Mouse (Mus musculus): ENCODE measurements around the gene Sema4d. TPM values are rescaled to one million over a fixed set of nuclear protein-coding genes. Genes with fewer than 3 reads are reported as not detected.
A peak's percentile ranks its signal among the peaks of the same experiment; 100 is the strongest.
"Not testable (repeated sequence)": the region's sequence is repeated elsewhere in the genome, so short reads cannot be mapped to it uniquely, and the experiment has no call there.

Sema4d gene
- polyA plus RNA-seq, 1 experiment from 2014 or later: 9.8 TPM

DNA sequence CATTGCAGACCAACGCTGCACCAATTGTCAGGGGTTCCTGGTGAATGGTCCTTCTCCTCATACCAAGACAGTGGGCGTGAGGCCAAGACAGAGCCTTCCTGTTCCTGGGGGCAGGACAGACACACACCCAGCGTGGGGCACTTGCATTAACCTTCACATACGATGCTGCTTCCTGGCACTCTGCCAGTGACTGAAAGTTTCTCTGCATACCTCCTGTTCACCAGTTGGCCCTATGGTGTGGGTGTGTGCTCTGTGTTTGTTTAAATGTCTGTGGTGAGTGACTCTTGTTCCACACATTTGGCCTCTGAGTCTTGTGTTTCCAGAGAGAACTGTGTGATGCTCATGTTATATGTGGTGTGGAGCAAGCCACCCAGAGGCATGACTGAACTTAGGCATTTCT, 116.9 kb downstream of the Sema4d start:
- no peaks in the 10 kb centered on the region for H3K9me3 ChIP-seq (ENCODE audit: control insufficient read depth, low read length)
- H3K4me1 ChIP-seq (replicated peaks; ENCODE audit: control insufficient read depth, insufficient read depth, low read length): no peaks in the 10 kb centered on the region
- no peak for ATAC-seq (ENCODE audit: low read depth)
- no peak overlapping the region for H3K9ac ChIP-seq (ENCODE audit: low read length)
- peaks cover 72% of the 10 kb centered on the region for H3K36me3 ChIP-seq (ENCODE audit: control insufficient read depth, insufficient read depth, low read length)
- no peak overlapping the region for H3K4me2 ChIP-seq (ENCODE audit: low read depth, low read length)
- no peak overlapping the region for H3K4me3 ChIP-seq (ENCODE audit: low read length)
- H3K27ac ChIP-seq (ENCODE audit: low read length): no peak overlapping the region
- 49% methylated on average over 4 of the region's 4 CpGs for WGBS
- no peaks in the 10 kb centered on the region for H3K27me3 ChIP-seq (ENCODE audit: control insufficient read depth, insufficient read depth, low read depth, low read length)

DNA sequence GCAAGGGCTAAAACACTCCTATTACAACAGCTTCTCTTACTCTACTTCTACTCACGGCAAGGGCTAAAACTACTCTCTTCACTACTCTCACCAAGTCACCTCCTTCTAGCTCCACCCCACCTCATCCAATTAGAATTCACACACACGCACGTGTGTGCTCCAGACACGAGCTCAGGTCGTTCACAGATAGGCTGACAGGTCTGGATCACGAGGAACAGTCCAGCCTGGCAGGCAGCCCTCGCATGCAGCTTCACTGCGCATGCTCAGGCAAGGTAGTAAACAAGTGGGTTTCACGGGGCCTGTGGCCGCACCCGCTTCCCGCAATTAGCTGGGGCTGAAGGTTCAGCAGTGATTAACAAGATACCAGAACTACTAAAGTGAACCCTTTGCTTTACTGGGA, 125.4 kb downstream of the Sema4d start:
- not testable (repeated sequence) for H3K27me3 ChIP-seq (ENCODE audit: control insufficient read depth, insufficient read depth, low read depth, low read length); H3K4me1 ChIP-seq (replicated peaks; ENCODE audit: control insufficient read depth, insufficient read depth, low read length); H3K9ac ChIP-seq (ENCODE audit: low read length); ATAC-seq (ENCODE audit: low read depth); H3K9me3 ChIP-seq (ENCODE audit: control insufficient read depth, low read length); H3K4me2 ChIP-seq (ENCODE audit: low read depth, low read length); H3K27ac ChIP-seq (ENCODE audit: low read length); H3K4me3 ChIP-seq (ENCODE audit: low read length)
- 91% methylated on average over 12 of the region's 12 CpGs for WGBS
- peaks cover 34% of the 10 kb centered on the region for H3K36me3 ChIP-seq (ENCODE audit: control insufficient read depth, insufficient read depth, low read length)

DNA sequence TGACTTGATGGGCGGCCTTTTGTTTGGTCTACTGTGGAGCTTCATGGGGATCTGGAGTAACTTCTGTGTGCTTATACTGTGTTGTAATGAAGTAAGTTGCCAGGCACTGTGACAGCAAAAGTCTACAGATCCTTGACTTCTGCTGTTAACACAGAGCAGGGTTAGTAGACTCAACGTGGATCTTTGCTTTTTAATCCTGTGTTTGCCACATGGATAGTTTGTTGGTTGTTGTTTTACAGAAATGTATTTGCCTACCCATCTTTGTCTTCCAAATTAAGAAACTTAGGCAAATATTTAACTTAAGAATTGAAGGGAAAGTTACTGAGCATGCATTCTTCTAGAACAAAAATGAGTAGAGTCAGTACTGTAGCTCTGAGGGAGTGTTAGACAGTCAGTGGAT, 130.0 kb downstream of the Sema4d start:
- 83% methylated on average over 2 of the region's 2 CpGs for WGBS
- Histone ChIP-seq H3K36me3 (ENCODE audit: control insufficient read depth, insufficient read depth, low read length) (peaks cover 48% of the 10 kb centered on the region), H3K4me2 (ENCODE audit: low read depth, low read length) (no peak overlapping the region), H3K27me3 (ENCODE audit: control insufficient read depth, insufficient read depth, low read depth, low read length) (no peaks in the 10 kb centered on the region), H3K4me1 (replicated peaks; ENCODE audit: control insufficient read depth, insufficient read depth, low read length) (no peaks in the 10 kb centered on the region), H3K9ac (ENCODE audit: low read length) (no peak overlapping the region), H3K9me3 (ENCODE audit: control insufficient read depth, low read length) (no peaks in the 10 kb centered on the region), H3K4me3 (ENCODE audit: low read length) (no peak overlapping the region), H3K27ac (ENCODE audit: low read length) (no peak overlapping the region)
- no peak for ATAC-seq (ENCODE audit: low read depth)

DNA sequence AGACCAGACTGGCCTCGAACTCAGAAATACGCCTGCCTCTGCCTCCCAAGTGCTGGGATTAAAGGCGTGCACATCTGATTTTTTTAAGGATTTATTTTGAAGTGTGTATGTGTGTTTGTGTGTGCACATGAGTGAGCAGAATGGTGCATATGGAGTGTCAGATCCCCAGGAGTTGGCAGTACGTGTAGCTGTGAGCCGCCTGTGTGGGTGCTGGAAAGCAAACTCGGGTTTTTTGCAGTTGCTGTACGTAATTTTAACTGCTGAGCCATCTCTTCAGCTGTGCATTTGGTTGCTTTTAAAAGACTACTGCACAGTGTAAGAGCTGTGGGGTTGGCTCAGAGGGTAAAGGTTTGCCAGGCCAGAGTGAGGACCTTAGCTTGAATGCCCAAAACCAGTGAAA, 134.0 kb downstream of the Sema4d start:
- H3K27ac ChIP-seq (ENCODE audit: low read length): no peak overlapping the region
- no peaks in the 10 kb centered on the region for H3K4me1 ChIP-seq (replicated peaks; ENCODE audit: control insufficient read depth, insufficient read depth, low read length)
- no peaks in the 10 kb centered on the region for H3K9me3 ChIP-seq (ENCODE audit: control insufficient read depth, low read length)
- 95% methylated on average over 7 of the region's 7 CpGs for WGBS
- H3K4me3 ChIP-seq (ENCODE audit: low read length): no peak overlapping the region
- no peak overlapping the region for H3K4me2 ChIP-seq (ENCODE audit: low read depth, low read length)
- no peak overlapping the region for H3K9ac ChIP-seq (ENCODE audit: low read length)
- no peaks in the 10 kb centered on the region for H3K27me3 ChIP-seq (ENCODE audit: control insufficient read depth, insufficient read depth, low read depth, low read length)
- ATAC-seq (ENCODE audit: low read depth): no peak
- H3K36me3 ChIP-seq (ENCODE audit: control insufficient read depth, insufficient read depth, low read length): peaks cover 63% of the 10 kb centered on the region

DNA sequence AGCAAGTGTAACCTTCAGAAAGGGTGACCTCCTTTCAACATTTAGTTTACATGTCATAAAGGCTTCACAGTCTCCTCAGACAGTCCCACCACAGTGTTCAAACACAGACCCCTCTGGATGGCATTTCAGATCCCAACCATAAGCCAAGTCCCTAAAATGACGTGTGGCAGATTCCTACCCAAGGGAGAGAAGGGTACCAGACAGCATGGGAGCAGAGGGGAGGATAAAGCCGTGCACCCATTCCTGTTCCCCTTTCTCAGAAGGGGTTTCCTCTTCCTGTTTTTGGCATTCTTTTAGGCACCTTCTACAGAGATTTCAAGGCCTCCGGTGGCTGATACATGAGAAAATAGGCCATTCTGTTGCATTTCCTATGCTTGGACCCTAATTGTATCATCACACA, 135.5 kb downstream of the Sema4d start:
- no peak overlapping the region for H3K4me3 ChIP-seq (ENCODE audit: low read length)
- H3K9ac ChIP-seq (ENCODE audit: low read length): no peak overlapping the region
- WGBS: 84% methylated on average over 3 of the region's 3 CpGs
- no peaks in the 10 kb centered on the region for H3K4me1 ChIP-seq (replicated peaks; ENCODE audit: control insufficient read depth, insufficient read depth, low read length)
- peaks cover 60% of the 10 kb centered on the region for H3K36me3 ChIP-seq (ENCODE audit: control insufficient read depth, insufficient read depth, low read length)
- ATAC-seq (ENCODE audit: low read depth): no peak
- H3K9me3 ChIP-seq (ENCODE audit: control insufficient read depth, low read length): no peaks in the 10 kb centered on the region
- H3K4me2 ChIP-seq (ENCODE audit: low read depth, low read length): no peak overlapping the region
- H3K27me3 ChIP-seq (ENCODE audit: control insufficient read depth, insufficient read depth, low read depth, low read length): no peaks in the 10 kb centered on the region
- H3K27ac ChIP-seq (ENCODE audit: low read length): no peak overlapping the region

DNA sequence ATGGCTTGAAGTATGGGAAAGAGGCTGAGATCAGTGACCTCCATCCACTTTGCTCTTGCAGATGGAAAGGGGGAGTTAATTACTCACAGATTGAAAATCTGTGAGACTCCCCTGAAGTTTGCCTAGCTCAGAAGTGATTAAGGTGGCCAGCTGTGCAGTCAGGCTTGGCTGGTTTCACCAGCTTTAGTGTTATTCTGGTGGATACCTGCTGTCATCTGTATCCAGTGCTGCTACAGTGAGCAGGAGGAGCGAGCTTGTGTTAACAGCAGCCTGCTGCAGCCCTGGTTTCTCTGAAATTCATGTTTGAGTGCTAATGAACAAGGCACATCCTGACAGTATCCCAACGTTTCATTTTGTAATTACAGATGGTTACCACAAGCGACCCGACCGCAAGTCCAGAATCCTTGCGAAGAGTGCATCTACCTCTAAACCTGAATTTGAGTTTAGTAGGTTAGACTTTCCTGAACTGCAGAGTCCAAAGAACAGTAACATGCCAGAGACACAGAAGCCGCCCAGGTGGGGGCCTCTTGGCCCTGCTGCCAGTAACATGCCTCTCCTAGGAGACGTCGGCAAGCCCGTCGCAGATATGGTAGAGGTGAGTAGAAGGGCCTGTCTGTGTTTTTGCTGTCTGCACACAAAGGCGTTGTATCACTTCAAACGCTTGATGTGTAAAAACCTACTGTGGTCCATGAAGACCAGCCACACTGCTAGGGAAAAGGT, 136.9 kb downstream of the Sema4d start:
- Histone ChIP-seq H3K4me3 (ENCODE audit: low read length) (no peak overlapping the region), H3K4me1 (replicated peaks; ENCODE audit: control insufficient read depth, insufficient read depth, low read length) (no peaks in the 10 kb centered on the region), H3K9ac (ENCODE audit: low read length) (no peak overlapping the region), H3K36me3 (ENCODE audit: control insufficient read depth, insufficient read depth, low read length) (peaks cover 46% of the 10 kb centered on the region), H3K27ac (ENCODE audit: low read length) (no peak overlapping the region), H3K27me3 (ENCODE audit: control insufficient read depth, insufficient read depth, low read depth, low read length) (no peaks in the 10 kb centered on the region), H3K9me3 (ENCODE audit: control insufficient read depth, low read length) (no peaks in the 10 kb centered on the region), H3K4me2 (ENCODE audit: low read depth, low read length) (no peak overlapping the region)
- 92% methylated on average over 13 of the region's 13 CpGs for WGBS
- ATAC-seq (ENCODE audit: low read depth): no peak

DNA sequence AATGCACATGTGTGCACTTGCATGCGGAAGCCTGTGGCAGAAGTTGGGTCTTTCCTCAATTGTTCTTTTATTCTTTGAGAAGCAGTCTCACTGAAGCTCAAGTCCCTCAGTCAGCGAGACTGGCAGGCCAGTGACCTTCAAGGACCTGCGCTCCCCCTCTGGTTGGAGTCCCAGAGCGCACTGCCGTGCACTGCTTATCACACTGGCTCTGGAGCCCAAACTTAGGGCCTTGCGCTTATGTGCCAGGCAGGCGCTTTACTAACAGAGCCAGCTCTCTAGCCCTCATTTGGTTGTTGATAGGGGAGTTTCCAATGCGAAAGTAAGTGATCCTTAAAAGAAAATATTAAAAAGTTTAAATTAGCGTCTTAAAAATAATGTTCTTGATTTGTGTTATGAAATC, 139.6 kb downstream of the Sema4d start:
- no peak overlapping the region for H3K27ac ChIP-seq (ENCODE audit: low read length)
- 89% methylated on average over 9 of the region's 9 CpGs for WGBS
- H3K4me3 ChIP-seq (ENCODE audit: low read length): no peak overlapping the region
- no peak for ATAC-seq (ENCODE audit: low read depth)
- H3K9ac ChIP-seq (ENCODE audit: low read length): no peak overlapping the region
- no peak overlapping the region for H3K4me2 ChIP-seq (ENCODE audit: low read depth, low read length)
- peaks cover 34% of the 10 kb centered on the region for H3K36me3 ChIP-seq (ENCODE audit: control insufficient read depth, insufficient read depth, low read length)
- no peaks in the 10 kb centered on the region for H3K27me3 ChIP-seq (ENCODE audit: control insufficient read depth, insufficient read depth, low read depth, low read length)
- H3K9me3 ChIP-seq (ENCODE audit: control insufficient read depth, low read length): no peaks in the 10 kb centered on the region
- H3K4me1 ChIP-seq (replicated peaks; ENCODE audit: control insufficient read depth, insufficient read depth, low read length): 0 out of 2 replicates have a peak, but pooled peaks cover 2% of the 10 kb centered on the region

DNA sequence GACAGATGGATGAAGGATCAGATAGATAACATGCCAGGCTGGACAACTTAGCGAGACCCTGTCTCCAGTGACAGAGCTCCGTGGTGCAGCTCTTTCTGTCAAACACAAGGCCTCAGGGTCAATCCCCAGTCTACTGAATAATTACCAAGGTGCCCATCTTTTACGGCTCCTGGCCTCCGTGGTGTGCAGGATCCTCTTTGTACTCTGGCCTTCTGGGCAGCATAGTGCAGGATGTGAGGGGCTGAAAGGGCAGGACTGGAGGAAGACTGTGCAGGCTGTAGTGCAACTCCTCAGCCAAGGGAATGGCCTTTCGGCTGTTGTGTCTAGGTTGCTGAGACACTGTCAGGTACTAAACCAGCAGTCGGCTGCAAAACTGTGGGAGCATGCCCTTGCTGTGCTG, 140.4 kb downstream of the Sema4d start:
- no peaks in the 10 kb centered on the region for H3K9me3 ChIP-seq (ENCODE audit: control insufficient read depth, low read length)
- H3K27me3 ChIP-seq (ENCODE audit: control insufficient read depth, insufficient read depth, low read depth, low read length): no peaks in the 10 kb centered on the region
- no peak overlapping the region for H3K4me2 ChIP-seq (ENCODE audit: low read depth, low read length)
- H3K9ac ChIP-seq (ENCODE audit: low read length): no peak overlapping the region
- H3K4me1 ChIP-seq (replicated peaks; ENCODE audit: control insufficient read depth, insufficient read depth, low read length): peaks cover 8% of the 10 kb centered on the region
- peaks cover 27% of the 10 kb centered on the region for H3K36me3 ChIP-seq (ENCODE audit: control insufficient read depth, insufficient read depth, low read length)
- ATAC-seq (ENCODE audit: low read depth): no peak
- no peak overlapping the region for H3K4me3 ChIP-seq (ENCODE audit: low read length)
- 94% methylated on average over 6 of the region's 6 CpGs for WGBS
- no peak overlapping the region for H3K27ac ChIP-seq (ENCODE audit: low read length)

DNA sequence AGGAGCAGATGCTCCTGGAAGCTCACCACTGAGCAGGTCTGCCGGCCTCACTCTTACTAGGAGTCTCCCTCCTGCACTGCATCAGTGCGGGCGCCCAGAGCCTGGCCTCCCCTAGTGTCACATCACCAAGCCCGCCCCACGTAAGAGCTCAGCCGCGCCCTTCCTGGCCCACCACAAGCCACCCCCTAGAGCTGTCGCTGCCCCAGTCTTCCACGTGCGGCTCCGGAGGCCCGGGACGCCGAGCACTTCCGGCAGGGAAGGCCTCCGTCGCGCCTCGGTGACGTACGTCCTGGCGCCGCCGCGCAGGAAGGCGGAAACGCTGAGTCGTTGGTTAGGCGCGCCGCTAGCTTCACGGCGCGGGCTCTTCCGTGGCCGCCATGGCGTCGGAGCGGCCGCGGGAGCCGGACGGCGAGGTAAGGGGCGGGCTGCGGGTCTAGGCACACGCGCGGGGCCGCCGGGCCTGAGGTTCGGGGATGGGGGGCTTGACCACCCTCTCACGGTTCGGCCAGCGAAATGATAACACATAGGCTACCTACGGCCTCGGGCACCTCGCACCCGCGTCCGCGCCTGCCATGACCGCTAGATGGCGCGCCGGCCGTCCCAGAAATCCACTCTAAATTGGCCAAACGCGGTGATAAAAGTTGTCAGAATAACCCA, 142.0 kb downstream of the Sema4d start, which contains the start of gene Secisbp2:
Gene Secisbp2, plus strand, starts transcription at position 290 of the 657 bp plus-strand sequence.
- peaks cover 24% of the 10 kb centered on the region for H3K4me1 ChIP-seq (replicated peaks; ENCODE audit: control insufficient read depth, insufficient read depth, low read length)
- H3K36me3 ChIP-seq (ENCODE audit: control insufficient read depth, insufficient read depth, low read length): peaks cover 12% of the 10 kb centered on the region
- H3K27ac ChIP-seq (ENCODE audit: low read length): peak within 1 kb of the TSS; percentile 90
- no peaks in the 10 kb centered on the region for H3K9me3 ChIP-seq (ENCODE audit: control insufficient read depth, low read length)
- H3K27me3 ChIP-seq (ENCODE audit: control insufficient read depth, insufficient read depth, low read depth, low read length): no peaks in the 10 kb centered on the region
- peak within 1 kb of the TSS; percentile 86 for H3K9ac ChIP-seq (ENCODE audit: low read length)
- under 1% methylated on average over 68 of the region's 69 CpGs for WGBS
- H3K4me2 ChIP-seq (ENCODE audit: low read depth, low read length): peak within 1 kb of the TSS; percentile 81
- ATAC-seq (ENCODE audit: low read depth): peak; percentile 96
- H3K4me3 ChIP-seq (ENCODE audit: low read length): peak within 1 kb of the TSS; percentile 82
